Mouse (Mus musculus): ENCODE data around the gene Tnni1. TPM values are rescaled to one million over a fixed set of nuclear protein-coding genes. Genes with fewer than 3 reads are reported as not detected.
A peak's percentile ranks its signal among the peaks of the same experiment; 100 is the strongest.

Gene Tnni1
- 3,569 TPM for polyA plus RNA-seq (2012; fragmentation: generic; extraction: Trizol)

- Histone ChIP-seq H3K4me3 (no peak within 1 kb of the TSS), H3ac (ENCODE audit: control insufficient read depth, insufficient read length) (no peak within 1 kb of the TSS), H3K79me2 (ENCODE audit: control insufficient read depth, insufficient read depth) (no peaks in the 10 kb centered on the region), H3K4me2 (ENCODE audit: low read depth) (peak within 1 kb of the TSS; percentile 51), H3K36me3 (ENCODE audit: control insufficient read depth, insufficient read depth) (no peaks in the 10 kb centered on the region), H3K27me3 (ENCODE audit: control insufficient read depth, insufficient read depth, insufficient read length) (no peaks in the 10 kb centered on the region)
- TF ChIP-seq USF1 (IDR thresholded peaks at IDR 0.05; ENCODE audit: low read depth), result no peak
- peak in 2 of 3 experiments; percentile 61 to 91 for TF ChIP-seq MYOD1 (IDR thresholded peaks at IDR 0.05; ENCODE audit: control insufficient read depth in 1 of 3, insufficient read length in 2 of 3, low read depth in 2 of 3)
- TF ChIP-seq POLR2A (IDR thresholded peaks at IDR 0.05; ENCODE audit: insufficient read length, low read depth), result no peak
- no peak for TF ChIP-seq MAX (IDR thresholded peaks at IDR 0.05; ENCODE audit: low read depth)
- TF ChIP-seq POLR2AphosphoS2 (IDR thresholded peaks at IDR 0.05; ENCODE audit: insufficient read length, low read depth), result no peak
- TF ChIP-seq E2F4 (IDR thresholded peaks at IDR 0.05; ENCODE audit: insufficient read depth), result no peak
- peak; percentile 28 for TF ChIP-seq TCF12 (IDR thresholded peaks at IDR 0.05; ENCODE audit: insufficient read depth, poor library complexity, severe bottlenecking)
- TF ChIP-seq MYOG (IDR thresholded peaks at IDR 0.05; ENCODE audit: control insufficient read depth in 1 of 3, insufficient read depth in 1 of 3, insufficient read length in 2 of 3, low read depth in 2 of 3), result peak; percentile 2 to 88 (median 67)
- no peak for TF ChIP-seq CEBPB (IDR thresholded peaks at IDR 0.05; ENCODE audit: insufficient read depth, poor library complexity, severe bottlenecking)
- peak; percentile 28 for TF ChIP-seq TCF3 (IDR thresholded peaks at IDR 0.05; ENCODE audit: insufficient read length, low read depth)
- no peak for TF ChIP-seq REST (IDR thresholded peaks at IDR 0.05; ENCODE audit: insufficient read depth, insufficient read length)
- TF ChIP-seq SRF (IDR thresholded peaks at IDR 0.05; ENCODE audit: control insufficient read depth, insufficient read length, low read depth), result no peak
Measured at GRCm38 (mm10) chr1:135778780-135779535, at the start of gene Tnni1. TSS of gene Tnni1 (plus strand) at chr1:135779434.

- Histone ChIP-seq H3K4me3 (peak overlapping the region; percentile 73), H3K4me2 (ENCODE audit: low read depth) (peak overlapping the region; percentile 92), H3K36me3 (ENCODE audit: control insufficient read depth, insufficient read depth) (no peaks in the 10 kb centered on the region), H3ac (ENCODE audit: control insufficient read depth, insufficient read length) (peak overlapping the region; percentile 48), H3K79me2 (ENCODE audit: control insufficient read depth, insufficient read depth) (peaks cover 56% of the 10 kb centered on the region), H3K27me3 (ENCODE audit: control insufficient read depth, insufficient read depth, insufficient read length) (no peaks in the 10 kb centered on the region)
- TF ChIP-seq E2F4 (IDR thresholded peaks at IDR 0.05; ENCODE audit: insufficient read depth), result no peak
Measured at GRCm38 (mm10) chr1:135729821-135730220, 49.4 kb upstream of the Tnni1 start.

- TF ChIP-seq CEBPB (IDR thresholded peaks at IDR 0.05; ENCODE audit: insufficient read depth, poor library complexity, severe bottlenecking), result no peak
- no peak for TF ChIP-seq POLR2A (IDR thresholded peaks at IDR 0.05; ENCODE audit: insufficient read length, low read depth)
- TF ChIP-seq USF1 (IDR thresholded peaks at IDR 0.05; ENCODE audit: low read depth), result no peak
- no peak for TF ChIP-seq REST (IDR thresholded peaks at IDR 0.05; ENCODE audit: insufficient read depth, insufficient read length)
- TF ChIP-seq E2F4 (IDR thresholded peaks at IDR 0.05; ENCODE audit: insufficient read depth), result no peak
- no peak for TF ChIP-seq TCF12 (IDR thresholded peaks at IDR 0.05; ENCODE audit: insufficient read depth, poor library complexity, severe bottlenecking)
- TF ChIP-seq MAX (IDR thresholded peaks at IDR 0.05; ENCODE audit: low read depth), result no peak
- Histone ChIP-seq H3K79me2 (ENCODE audit: control insufficient read depth, insufficient read depth) (peaks cover 61% of the 10 kb centered on the region), H3K4me2 (ENCODE audit: low read depth) (peak overlapping the region; percentile 92), H3K27me3 (ENCODE audit: control insufficient read depth, insufficient read depth, insufficient read length) (no peaks in the 10 kb centered on the region), H3K4me3 (peak overlapping the region; percentile 73), H3K36me3 (ENCODE audit: control insufficient read depth, insufficient read depth) (no peaks in the 10 kb centered on the region), H3ac (ENCODE audit: control insufficient read depth, insufficient read length) (no peak overlapping the region)
Measured at GRCm38 (mm10) chr1:135730296-135730695, 48.9 kb upstream of the Tnni1 start.

- no peaks in the 10 kb centered on the region for H3K36me3 ChIP-seq (ENCODE audit: control insufficient read depth, insufficient read depth)
- no peaks in the 10 kb centered on the region for H3K27me3 ChIP-seq (ENCODE audit: control insufficient read depth, insufficient read depth, insufficient read length)
- TF ChIP-seq TCF3 (IDR thresholded peaks at IDR 0.05; ENCODE audit: insufficient read length, low read depth), result no peak
- no peak for TF ChIP-seq MYOG (IDR thresholded peaks at IDR 0.05; ENCODE audit: control insufficient read depth in 1 of 3, insufficient read depth in 1 of 3, insufficient read length in 2 of 3, low read depth in 2 of 3)
- no peak for TF ChIP-seq REST (IDR thresholded peaks at IDR 0.05; ENCODE audit: insufficient read depth, insufficient read length)
- no peak for TF ChIP-seq E2F4 (IDR thresholded peaks at IDR 0.05; ENCODE audit: insufficient read depth)
- TF ChIP-seq MYOD1 (IDR thresholded peaks at IDR 0.05; ENCODE audit: control insufficient read depth in 1 of 3, insufficient read length in 2 of 3, low read depth in 2 of 3), result no peak
- TF ChIP-seq TCF12 (IDR thresholded peaks at IDR 0.05; ENCODE audit: insufficient read depth, poor library complexity, severe bottlenecking), result no peak
- TF ChIP-seq CEBPB (IDR thresholded peaks at IDR 0.05; ENCODE audit: insufficient read depth, poor library complexity, severe bottlenecking), result no peak
- TF ChIP-seq SRF (IDR thresholded peaks at IDR 0.05; ENCODE audit: control insufficient read depth, insufficient read length, low read depth), result no peak
- no peak for TF ChIP-seq POLR2A (IDR thresholded peaks at IDR 0.05; ENCODE audit: insufficient read length, low read depth)
- TF ChIP-seq USF1 (IDR thresholded peaks at IDR 0.05; ENCODE audit: low read depth), result no peak
- TF ChIP-seq POLR2AphosphoS2 (IDR thresholded peaks at IDR 0.05; ENCODE audit: insufficient read length, low read depth), result no peak
- no peak for TF ChIP-seq MAX (IDR thresholded peaks at IDR 0.05; ENCODE audit: low read depth)
- H3K79me2 ChIP-seq (ENCODE audit: control insufficient read depth, insufficient read depth), result peaks cover 72% of the 10 kb centered on the region
- H3K4me3 ChIP-seq, result peak overlapping the region; percentile 73
- H3ac ChIP-seq (ENCODE audit: control insufficient read depth, insufficient read length), result no peak overlapping the region
- H3K4me2 ChIP-seq (ENCODE audit: low read depth), result peak overlapping the region; percentile 92
Measured at GRCm38 (mm10) chr1:135731393-135731792, 47.8 kb upstream of the Tnni1 start.

Measured in myocyte (in vitro differentiated cells).